Mouse (Mus musculus) myocyte (in vitro differentiated cells): Measurements from ENCODE around the gene Med21. TPM values are rescaled to one million over a fixed set of nuclear protein-coding genes. Genes with fewer than 3 reads are reported as not detected.

Source experiments
- H3K27me3 ChIP-seq: one replicate; pipeline ENCODE4 v1.6.1; 2011; ENCODE audit not compliant: control insufficient read depth, insufficient read depth, insufficient read length
- H3K36me3 ChIP-seq: one replicate; pipeline ENCODE4 v1.6.1; 2011; ENCODE audit not compliant: control insufficient read depth, insufficient read depth
- H3K4me2 ChIP-seq: one replicate; pipeline ENCODE4 v1.6.1; 2011; ENCODE audit warnings: low read depth, control low read depth
- H3K4me3 ChIP-seq: one replicate; pipeline ENCODE4 v1.5.1; 2011; ENCODE audit warnings: mild to moderate bottlenecking, control low read depth, moderate library complexity
- H3K79me2 ChIP-seq: one replicate; pipeline ENCODE4 v1.6.1; 2011; ENCODE audit not compliant: control insufficient read depth, insufficient read depth
- H3ac ChIP-seq: one replicate; pipeline ENCODE4 v1.6.1; 2011; ENCODE audit not compliant: control insufficient read depth, insufficient read length
- CEBPB ChIP-seq: IDR thresholded peaks from 2 replicates; pipeline ENCODE4 v1.6.1; 2011; ENCODE audit warnings: mild to moderate bottlenecking, moderate library complexity; ENCODE audit not compliant: poor library complexity, insufficient read depth, severe bottlenecking
- E2F4 ChIP-seq: IDR thresholded peaks from one replicate; pipeline ENCODE4 v1.6.1; 2011; ENCODE audit warnings: mild to moderate bottlenecking, control low read depth, moderate library complexity; ENCODE audit not compliant: insufficient read depth
- MAX ChIP-seq: IDR thresholded peaks from one replicate; pipeline ENCODE4 v1.6.1; 2011; ENCODE audit warnings: low read depth, mild to moderate bottlenecking, control low read depth
- MYOD1 ChIP-seq, 3 experiments: IDR thresholded peaks; one replicate each; pipeline ENCODE4 v1.6.1; 2011; ENCODE audit warnings: control low read depth in 2 of 3, low read depth in 2 of 3, mild to moderate bottlenecking in 2 of 3, moderate library complexity in 1 of 3; ENCODE audit not compliant: insufficient read length in 2 of 3, control insufficient read depth in 1 of 3
- MYOG ChIP-seq, 3 experiments: IDR thresholded peaks; one replicate each; pipeline ENCODE4 v1.6.1; 2011; ENCODE audit warnings: control low read depth in 2 of 3, low read depth in 2 of 3, mild to moderate bottlenecking in 2 of 3; ENCODE audit not compliant: insufficient read length in 2 of 3, control insufficient read depth in 1 of 3, insufficient read depth in 1 of 3
- POLR2A ChIP-seq: IDR thresholded peaks from one replicate; pipeline ENCODE4 v1.6.1; 2011; ENCODE audit warnings: low read depth, mild to moderate bottlenecking, control low read depth, moderate library complexity; ENCODE audit not compliant: insufficient read length
- POLR2AphosphoS2 ChIP-seq: IDR thresholded peaks from one replicate; pipeline ENCODE4 v1.6.1; 2011; ENCODE audit warnings: low read depth, control low read depth; ENCODE audit not compliant: insufficient read length
- REST ChIP-seq: IDR thresholded peaks from one replicate; pipeline ENCODE4 v1.6.1; 2011; ENCODE audit warnings: mild to moderate bottlenecking, control low read depth, moderate library complexity; ENCODE audit not compliant: insufficient read depth, insufficient read length
- SRF ChIP-seq: IDR thresholded peaks from one replicate; pipeline ENCODE4 v1.6.1; 2011; ENCODE audit warnings: low read depth; ENCODE audit not compliant: control insufficient read depth, insufficient read length
- TCF12 ChIP-seq: IDR thresholded peaks from one replicate; pipeline ENCODE4 v1.6.1; 2011; ENCODE audit warnings: mild to moderate bottlenecking, control low read depth; ENCODE audit not compliant: poor library complexity, insufficient read depth, severe bottlenecking
- TCF3 ChIP-seq: IDR thresholded peaks from one replicate; pipeline ENCODE4 v1.6.1; 2011; ENCODE audit warnings: low read depth, control low read depth; ENCODE audit not compliant: insufficient read length
- USF1 ChIP-seq: IDR thresholded peaks from one replicate; pipeline ENCODE4 v1.6.1; 2011; ENCODE audit warnings: low read depth, mild to moderate bottlenecking, control low read depth, moderate library complexity
- polyA plus RNA-seq: library from polyadenylated mRNA; unstranded; fragments of >200 nt; fragmentation: generic; extraction: Trizol; gene quantifications from one replicate; pipeline ENCODE4 v1.2.1, GENCODE M21; 2012; ENCODE audit warnings: missing spikeins

Gene Med21
- polyA plus RNA-seq, 1 experiment = 53.5 TPM

DNA sequence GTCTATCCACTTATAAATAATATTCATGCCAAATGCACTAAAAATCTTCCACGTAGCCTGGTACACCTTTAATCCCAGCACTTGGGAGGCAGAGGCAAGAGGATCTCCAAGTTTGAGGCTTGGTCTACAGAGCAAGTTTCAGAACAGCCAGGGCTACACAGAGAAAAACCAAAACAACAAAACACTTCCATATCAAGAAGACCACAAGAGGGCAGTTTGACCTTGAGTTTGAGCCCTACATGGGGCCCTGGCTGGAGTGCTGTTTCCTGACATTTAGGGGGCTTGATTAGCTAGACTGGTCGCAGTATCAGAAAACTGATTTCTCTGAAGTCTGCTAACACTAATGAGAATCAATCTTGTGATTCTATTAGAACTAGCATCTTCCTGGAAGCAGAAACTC, 18.2 kb downstream of the Med21 start:
- Histone ChIP-seq H3K4me2 (no peak overlapping the region), H3K27me3 (no peaks in the 10 kb centered on the region), H3K4me3 (no peak overlapping the region), H3K79me2 (no peaks in the 10 kb centered on the region), H3K36me3 (no peaks in the 10 kb centered on the region), H3ac (no peak overlapping the region)
- TF ChIP-seq POLR2A (no peak), MYOD1 (IDR thresholded peaks at IDR 0.05; ENCODE audit: control insufficient read depth in 1 of 3, insufficient read length in 2 of 3, low read depth in 2 of 3) (no peak), E2F4 (no peak), CEBPB (no peak), REST (no peak), SRF (no peak), POLR2AphosphoS2 (no peak)

GRCm38 (mm10) chr6:146661655-146662054, 19.3 kb downstream of the Med21 start:
- Histone ChIP-seq H3K36me3 (no peaks in the 10 kb centered on the region), H3K4me3 (no peak overlapping the region), H3K79me2 (no peaks in the 10 kb centered on the region), H3K4me2 (no peak overlapping the region), H3K27me3 (no peaks in the 10 kb centered on the region), H3ac (no peak overlapping the region)
- TF ChIP-seq SRF = no peak
- no peak for TF ChIP-seq TCF3
- no peak for TF ChIP-seq CEBPB
- no peak for TF ChIP-seq TCF12
- no peak for TF ChIP-seq E2F4
- TF ChIP-seq MYOD1 (IDR thresholded peaks at IDR 0.05; ENCODE audit: control insufficient read depth in 1 of 3, insufficient read length in 2 of 3, low read depth in 2 of 3) = no peak
- no peak for TF ChIP-seq POLR2A
- no peak for TF ChIP-seq REST

GRCm38 (mm10) chr6:146662679-146663078, 20.3 kb downstream of the Med21 start:
- no peaks in the 10 kb centered on the region for H3K36me3 ChIP-seq
- H3K27me3 ChIP-seq = no peaks in the 10 kb centered on the region

DNA sequence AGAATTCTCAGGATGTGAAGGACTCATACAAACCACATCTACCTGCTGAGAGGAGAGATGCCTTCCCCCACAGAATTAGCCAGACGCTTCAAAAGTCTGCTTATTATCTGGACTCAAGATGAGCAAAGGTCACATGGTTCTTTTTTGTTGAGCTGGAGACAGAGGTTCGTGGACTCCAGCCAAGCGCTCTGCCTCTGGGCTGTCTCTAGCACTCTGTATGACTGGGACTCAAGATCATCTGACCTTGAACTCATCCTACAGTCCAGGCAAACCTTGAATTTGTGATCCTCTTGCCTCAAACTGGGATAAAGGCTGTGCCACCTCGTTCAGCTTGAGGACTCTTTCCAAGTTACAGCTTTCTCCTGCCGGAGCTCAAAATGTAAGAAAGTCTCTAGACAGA, 21.8 kb downstream of the Med21 start:
- no peak overlapping the region for H3K4me2 ChIP-seq
- H3K27me3 ChIP-seq = no peaks in the 10 kb centered on the region
- H3K4me3 ChIP-seq = no peak overlapping the region
- no peak overlapping the region for H3ac ChIP-seq
- no peaks in the 10 kb centered on the region for H3K79me2 ChIP-seq
- no peaks in the 10 kb centered on the region for H3K36me3 ChIP-seq
- no peak for TF ChIP-seq MYOG (IDR thresholded peaks at IDR 0.05; ENCODE audit: control insufficient read depth in 1 of 3, insufficient read depth in 1 of 3, insufficient read length in 2 of 3, low read depth in 2 of 3)
- no peak for TF ChIP-seq POLR2A
- no peak for TF ChIP-seq SRF
- no peak for TF ChIP-seq USF1
- no peak for TF ChIP-seq TCF12
- no peak for TF ChIP-seq REST
- no peak for TF ChIP-seq TCF3
- TF ChIP-seq POLR2AphosphoS2 = no peak
- TF ChIP-seq E2F4 = no peak
- no peak for TF ChIP-seq MAX
- TF ChIP-seq CEBPB = no peak
- no peak for TF ChIP-seq MYOD1 (IDR thresholded peaks at IDR 0.05; ENCODE audit: control insufficient read depth in 1 of 3, insufficient read length in 2 of 3, low read depth in 2 of 3)

More at GRCm38 (mm10) chr6:146662679-146663078, 20.3 kb downstream of the Med21 start:
- TF ChIP-seq MYOG (IDR thresholded peaks at IDR 0.05; ENCODE audit: control insufficient read depth in 1 of 3, insufficient read depth in 1 of 3, insufficient read length in 2 of 3, low read depth in 2 of 3) (no peak), SRF (no peak), E2F4 (no peak), CEBPB (no peak), MAX (no peak), TCF3 (no peak), MYOD1 (IDR thresholded peaks at IDR 0.05; ENCODE audit: control insufficient read depth in 1 of 3, insufficient read length in 2 of 3, low read depth in 2 of 3) (no peak), REST (no peak), POLR2A (no peak), USF1 (no peak), POLR2AphosphoS2 (no peak)
- Histone ChIP-seq H3ac (no peak overlapping the region), H3K4me2 (no peak overlapping the region), H3K4me3 (no peak overlapping the region), H3K79me2 (no peaks in the 10 kb centered on the region)

DNA sequence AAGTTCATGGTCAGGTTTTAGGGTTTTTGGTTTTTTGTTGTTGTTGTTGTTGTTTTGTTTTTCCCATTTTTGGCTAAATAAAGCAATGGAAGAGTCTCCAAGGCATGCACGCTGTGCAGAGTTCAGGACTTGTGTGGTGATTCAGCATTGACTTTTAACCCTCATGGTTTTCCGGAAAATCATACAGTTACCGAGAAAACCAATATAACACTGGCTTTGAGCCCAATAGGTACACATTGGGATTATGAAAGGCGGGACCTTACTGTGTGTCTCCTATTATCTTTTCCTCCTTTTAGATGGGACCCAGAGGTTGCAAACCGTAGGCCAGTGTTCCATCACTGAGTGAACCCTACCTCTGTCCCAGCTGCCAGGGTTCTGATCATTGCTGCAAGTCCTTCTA, 22.6 kb downstream of the Med21 start:
- Histone ChIP-seq H3K79me2 (no peaks in the 10 kb centered on the region), H3K4me3 (no peak overlapping the region), H3K27me3 (no peaks in the 10 kb centered on the region), H3K36me3 (no peaks in the 10 kb centered on the region), H3ac (no peak overlapping the region), H3K4me2 (no peak overlapping the region)
- TF ChIP-seq SRF = no peak
- no peak for TF ChIP-seq REST
- no peak for TF ChIP-seq POLR2AphosphoS2
- no peak for TF ChIP-seq MAX
- no peak for TF ChIP-seq USF1
